Mouse (Mus musculus) CH12.LX (cell line): ENCODE results near the gene Ilf2.

Experiments
- CTCF ChIP-seq, 2 experiments: IDR thresholded peaks in 1 of 2; conservative IDR thresholded peaks in 1 of 2; 2 replicates each; pipeline ENCODE4 v1.5.1; 2011 to 2012; ENCODE audit warnings: low read depth in 2 of 2, low read length in 2 of 2, improper control_type of control experiment in 1 of 2, inconsistent platforms in 1 of 2, mild to moderate bottlenecking in 1 of 2, moderate library complexity in 1 of 2
- JUND ChIP-seq: conservative IDR thresholded peaks from 2 replicates; pipeline ENCODE4 v1.6.1; 2011; ENCODE audit warnings: low read depth, low read length, improper control_type of control experiment
- MAZ ChIP-seq: IDR thresholded peaks from 2 replicates; pipeline ENCODE4 v1.6.1; 2012; ENCODE audit warnings: low read depth, mild to moderate bottlenecking, inconsistent platforms, low read length, improper control_type of control experiment, moderate library complexity
- MEF2A ChIP-seq: IDR thresholded peaks from 2 replicates; pipeline ENCODE4 v1.6.1; 2014; ENCODE audit warnings: low read depth, mild to moderate bottlenecking, inconsistent platforms, low read length, improper control_type of control experiment, borderline replicate concordance
- MXI1 ChIP-seq: IDR thresholded peaks from 2 replicates; pipeline ENCODE4 v1.6.1; 2011; ENCODE audit warnings: mild to moderate bottlenecking, low read depth, low read length, improper control_type of control experiment
- MYC ChIP-seq: IDR thresholded peaks from 2 replicates; pipeline ENCODE4 v1.6.1; 2011; ENCODE audit warnings: low read depth, mild to moderate bottlenecking, improper control_type of control experiment, low read length
- POLR2A ChIP-seq: IDR thresholded peaks from 2 replicates; pipeline ENCODE4 v1.6.1; 2011; ENCODE audit warnings: low read depth, mild to moderate bottlenecking, improper control_type of control experiment, low read length
- POLR2AphosphoS2 ChIP-seq: IDR thresholded peaks from 2 replicates; pipeline ENCODE4 v1.6.1; 2011; ENCODE audit warnings: low read depth, low read length, improper control_type of control experiment
- SIN3A ChIP-seq: IDR thresholded peaks from 2 replicates; pipeline ENCODE4 v1.6.1; 2012; ENCODE audit warnings: low read length, improper control_type of control experiment, inconsistent platforms
- USF2 ChIP-seq: conservative IDR thresholded peaks from 2 replicates; pipeline ENCODE4 v1.6.1; 2011; ENCODE audit warnings: low read depth, low read length, improper control_type of control experiment
- ZC3H11A ChIP-seq: IDR thresholded peaks from 2 replicates; pipeline ENCODE4 v1.6.1; 2012; ENCODE audit warnings: low read depth, mild to moderate bottlenecking, inconsistent platforms, low read length, improper control_type of control experiment
- ZNF384 ChIP-seq: IDR thresholded peaks from 2 replicates; pipeline ENCODE4 v1.6.1; 2012; ENCODE audit warnings: low read depth, low read length, improper control_type of control experiment, inconsistent platforms

- TF ChIP-seq POLR2A (no peak), CTCF (conservative IDR thresholded peaks at IDR 0.05 in 1 of 2, IDR thresholded peaks at IDR 0.05 in 1 of 2; ENCODE audit: low read depth in 2 of 2, low read length in 2 of 2) (no peak), ZC3H11A (no peak), USF2 (no peak), POLR2AphosphoS2 (no peak), SIN3A (no peak), MAZ (no peak), MYC (no peak), JUND (no peak), MXI1 (no peak), MEF2A (no peak), ZNF384 (no peak)
Observed at GRCm38 (mm10) chr3:90447123-90447494, 28.8 kb upstream of the Ilf2 start.
